In genomic region chr15:84856006-84856995, GRCm38 (mm10) we compare ENCODE assay signal across 8 mouse cellular contexts. TPM values are rescaled to one million over a fixed set of nuclear protein-coding genes. Genes with fewer than 3 reads are reported as not detected.
DNase-seq lines count a peak whose midpoint lies in the region; ATAC-seq and TF ChIP-seq lines count a peak whose summit lies in the region.

Phf21b (minus strand) TSS chr15:84856049.

- intact Hi-C loops in heart, postnatal 10 days (cut with DNase I): loop anchor here (2.0 to 5.0 kb wide), 2 partner anchors 66 to 131 kb away; partner anchors contain the start of genes 5031439G07Rik and Nup50

- peak within 1 kb of the TSS; percentile 92 for H3K9ac ChIP-seq in forebrain, embryonic 14.5 days (ENCODE audit: low read length)
- peak within 1 kb of the TSS; percentile 60 for H3K9ac ChIP-seq in lung, embryonic 14.5 days

- peaks cover 74% of the 10 kb centered on the region for H3K27me3 ChIP-seq in E14TG2a.4 (ENCODE audit: insufficient read depth, low read length)
- H3K27me3 ChIP-seq in forebrain, embryonic 14.5 days (replicated peaks; ENCODE audit: control insufficient read depth, insufficient read depth, low read length): no peaks in the 10 kb centered on the region
- H3K27me3 ChIP-seq in lung, embryonic 14.5 days (ENCODE audit: insufficient read depth, low read length): peaks cover 18% of the 10 kb centered on the region

- peak within 1 kb of the TSS; percentile 75 for H3K4me2 ChIP-seq in forebrain, embryonic 14.5 days (ENCODE audit: low read length)
- peak within 1 kb of the TSS; percentile 91 for H3K4me2 ChIP-seq in lung, embryonic 14.5 days

- peak; percentile 75; the same call in 1 of the 2 replicates for TF ChIP-seq POLR2A in olfactory bulb, adult 2 months (IDR thresholded peaks at IDR 0.05; ENCODE audit: insufficient read depth, low read depth, low read length)

- peak within 1 kb of the TSS; percentile 97 for H3K27ac ChIP-seq in forebrain, embryonic 14.5 days (ENCODE audit: low read depth, low read length)
- peak within 1 kb of the TSS; percentile 76 for H3K27ac ChIP-seq in lung, embryonic 14.5 days (ENCODE audit: low read depth)
- H3K27ac ChIP-seq in olfactory bulb, adult 2 months (ENCODE audit: insufficient read depth, low read depth, low read length): peak within 1 kb of the TSS; percentile 91

- H3K36me3 ChIP-seq in E14TG2a.4 (ENCODE audit: insufficient read depth, low read length): no peaks in the 10 kb centered on the region
- H3K36me3 ChIP-seq in forebrain, embryonic 14.5 days (ENCODE audit: control insufficient read depth, insufficient read depth, low read length): no peaks in the 10 kb centered on the region
- no peaks in the 10 kb centered on the region for H3K36me3 ChIP-seq in lung, embryonic 14.5 days (ENCODE audit: insufficient read depth)

- H3K4me1 ChIP-seq in E14TG2a.4 (replicated peaks; ENCODE audit: low read depth, low read length): peaks cover 36% of the 10 kb centered on the region
- peaks cover 25% of the 10 kb centered on the region for H3K4me1 ChIP-seq in forebrain, embryonic 14.5 days (ENCODE audit: control insufficient read depth, insufficient read depth, low read length)
- peaks cover 10% of the 10 kb centered on the region; the same call in 1 of the 2 replicates for H3K4me1 ChIP-seq in lung, embryonic 14.5 days (ENCODE audit: insufficient read depth)
- peaks cover 10% of the 10 kb centered on the region for H3K4me1 ChIP-seq in olfactory bulb, adult 2 months (ENCODE audit: control insufficient read depth, insufficient read depth, low read length)

- H3K9me3 ChIP-seq in E14TG2a.4 (ENCODE audit: low read length): no peaks in the 10 kb centered on the region
- no peaks in the 10 kb centered on the region for H3K9me3 ChIP-seq in forebrain, embryonic 14.5 days (replicated peaks; ENCODE audit: control insufficient read depth, low read length)
- no peaks in the 10 kb centered on the region for H3K9me3 ChIP-seq in lung, embryonic 14.5 days (ENCODE audit: low read depth, low read length)

- H3K4me3 ChIP-seq in E14TG2a.4 (replicated peaks; ENCODE audit: low read length): peak within 1 kb of the TSS; percentile 94
- peak within 1 kb of the TSS; percentile 84 for H3K4me3 ChIP-seq in forebrain, embryonic 14.5 days (ENCODE audit: low read depth, low read length)
- H3K4me3 ChIP-seq in lung, embryonic 14.5 days (ENCODE audit: low read depth, low read length): peak within 1 kb of the TSS; percentile 67
- peak within 1 kb of the TSS; percentile 91 for H3K4me3 ChIP-seq in olfactory bulb, adult 2 months (ENCODE audit: insufficient read depth, low read depth, low read length)

- peak; percentile 74 for ATAC-seq in forebrain, embryonic 14.5 days
- ATAC-seq in lung, embryonic 14.5 days (ENCODE audit: insufficient read depth): peak; percentile 81

- no peak for TF ChIP-seq CTCF in E14TG2a.4 (conservative IDR thresholded peaks at IDR 0.05; ENCODE audit: low read length)
- no peak for TF ChIP-seq CTCF in lung, embryonic 14.5 days (IDR thresholded peaks at IDR 0.05; ENCODE audit: low read depth)
- no peak for TF ChIP-seq CTCF in olfactory bulb, adult 2 months (IDR thresholded peaks at IDR 0.05; ENCODE audit: insufficient read depth, low read depth, low read length)

- DNase-seq in c-Kit-positive CD71-negative TER-119-negative erythroid progenitor cells, embryonic 14.5 days (ENCODE audit: low read depth): peak; percentile 57
- peak; percentile 95 for DNase-seq in forebrain, embryonic 14.5 days (ENCODE audit: low spot score)
- DNase-seq in heart, postnatal 10 days: peak; percentile 87 to 88
- DNase-seq in layer of hippocampus, adult 18-20 months (ENCODE audit: low spot score in 2 of 2): peak; percentile 82 to 89
- DNase-seq in lung, embryonic 14.5 days: peak; percentile 92
- DNase-seq in thymus, adult 18-20 months: peak; percentile 45 to 47

- WGBS in forebrain, embryonic 14.5 days: under 1% methylated on average over 61 of the region's 76 CpGs
- under 1% methylated on average over 65 of the region's 76 CpGs for WGBS in lung, embryonic 14.5 days
- under 1% methylated on average over 76 of the region's 76 CpGs for WGBS in olfactory bulb, adult 2 months

RNA-seq across cellular contexts. Expression of gene Phf21b, which starts in this region (rescaled TPM):
- 30.0 and 32.9 TPM in 2 replicates for polyA plus RNA-seq in forebrain, embryonic 14.5 days (2014; fragmentation: Nextera tagmentation; extraction: Ambion mirVana)
- total RNA-seq in heart, postnatal 10 days (2021): 1 to 10 TPM; 2.0 to 2.9 TPM
- 10 to 100 TPM in 1 of 2 experiments, 1 to 10 TPM in 1; 9.9 to 11.1 TPM for total RNA-seq in layer of hippocampus, adult 18-20 months (2021)
- polyA plus RNA-seq in lung, embryonic 14.5 days (2014; fragmentation: Nextera tagmentation; extraction: Ambion mirVana): 0.88 and 1.8 TPM in 2 replicates
- polyA plus RNA-seq in olfactory bulb, adult 2 months (2012; ENCODE audit: insufficient read depth, insufficient read length, low replicate concordance, missing spikeins): not detected in 2 replicates

Comparison
In these comparisons a context has a peak if more than half of its experiments do, and no peak if none do; other contexts are left out.
1. Peak in every context shown above with its lines: DNase-seq, ATAC-seq, H3K4me3 ChIP-seq and H3K27ac ChIP-seq.
2. RNA of gene Phf21b (polyA plus RNA-seq): 30.0 to 32.9 TPM in forebrain, embryonic 14.5 days; 0.88 to 1.8 TPM in lung, embryonic 14.5 days and not detected in olfactory bulb, adult 2 months; every median in the first group is over 10 times any median in the second.